ENCODE assay signal across 8 mouse cellular contexts in genomic region chr8:117410391-117410790, GRCm38 (mm10).
DNase-seq lines count a peak whose midpoint lies in the region; ATAC-seq and TF ChIP-seq lines count a peak whose summit lies in the region.
"Had no signal": no experiment of that assay in that cellular context is flagged by ENCODE, and none has a peak within 500 bp of the region (broad histone marks: within the 10 kb centered on the region; RNA-seq: fewer than 3 reads in every experiment).

No protein-coding gene starts in this region.

- no peak overlapping the region for H3K9ac ChIP-seq in embryonic facial prominence, embryonic 15.5 days
- H3K9ac ChIP-seq in midbrain, postnatal 0 days (replicated peaks; ENCODE audit: low read length, poor library complexity, severe bottlenecking) = no peak overlapping the region
- H3K9ac ChIP-seq: embryonic facial prominence, embryonic 12.5 days had no signal

- no peaks in the 10 kb centered on the region for H3K27me3 ChIP-seq in embryonic facial prominence, embryonic 15.5 days
- H3K27me3 ChIP-seq in midbrain, postnatal 0 days (ENCODE audit: insufficient read depth, low read length) = no peaks in the 10 kb centered on the region
- H3K27me3 ChIP-seq: embryonic facial prominence, embryonic 12.5 days had no signal

- peak; percentile 36 for DNase-seq in R1 (ENCODE audit: low read depth, low spot score)
- peak; percentile 60 for DNase-seq in heart, postnatal 4 days
- peak; percentile 36 for DNase-seq in lung, adult 2 months
- DNase-seq in thymus, postnatal 0 days (ENCODE audit: low spot score) = no peak
- no peak for DNase-seq in MN1 (ENCODE audit: low spot score)
- no peak for DNase-seq in midbrain, postnatal 0 days (ENCODE audit: low spot score)

- peaks cover 43% of the 10 kb centered on the region for H3K4me1 ChIP-seq in embryonic facial prominence, embryonic 15.5 days
- H3K4me1 ChIP-seq in lung, adult 2 months (ENCODE audit: control insufficient read depth, insufficient read depth, low read length) = 0 out of 2 replicates have a peak, but pooled peaks cover 2% of the 10 kb centered on the region
- H3K4me1 ChIP-seq in midbrain, postnatal 0 days (ENCODE audit: insufficient read depth, low read length) = no peaks in the 10 kb centered on the region

- H3K4me2 ChIP-seq in embryonic facial prominence, embryonic 15.5 days (replicated peaks) = 0 out of 2 replicates have a peak overlapping the region, but pooled peaks have one; percentile 1
- H3K4me2 ChIP-seq in midbrain, postnatal 0 days (ENCODE audit: low read depth, low read length, poor library complexity, severe bottlenecking) = no peak overlapping the region
- H3K4me2 ChIP-seq: embryonic facial prominence, embryonic 12.5 days had no signal

- TF ChIP-seq POLR2A in lung, adult 2 months (IDR thresholded peaks at IDR 0.05; ENCODE audit: borderline replicate concordance, extremely low read depth, low read depth, low read length) = peak; percentile 53; the same call in 1 of the 2 replicates

- ATAC-seq in embryonic facial prominence, embryonic 15.5 days (ENCODE audit: insufficient number of reproducible peaks, low FRiP score, low TSS enrichment, low read depth) = no peak
- no peak for ATAC-seq in midbrain, postnatal 0 days (ENCODE audit: low FRiP score)

- no peak for TF ChIP-seq CTCF in lung, adult 2 months (IDR thresholded peaks at IDR 0.05; ENCODE audit: insufficient read depth, low read length)
- no peak for TF ChIP-seq CTCF in midbrain, postnatal 0 days (IDR thresholded peaks at IDR 0.05)

- WGBS in embryonic facial prominence, embryonic 15.5 days = 54% methylated on average over 10 of the region's 10 CpGs
- WGBS in lung, adult 2 months = 28% methylated on average over 10 of the region's 10 CpGs
- 69% methylated on average over 10 of the region's 10 CpGs for WGBS in midbrain, postnatal 0 days

- H3K36me3 ChIP-seq in embryonic facial prominence, embryonic 15.5 days = 0 out of 2 replicates have a peak, but pooled peaks cover under 1% of the 10 kb centered on the region
- no peaks in the 10 kb centered on the region for H3K36me3 ChIP-seq in midbrain, postnatal 0 days (ENCODE audit: insufficient read depth, low read length)
- H3K36me3 ChIP-seq: embryonic facial prominence, embryonic 12.5 days had no signal

- H3K27ac ChIP-seq in embryonic facial prominence, embryonic 15.5 days (replicated peaks) = peak overlapping the region; percentile 51
- no peak overlapping the region for H3K27ac ChIP-seq in midbrain, postnatal 0 days (ENCODE audit: low read depth, low read length)
- H3K27ac ChIP-seq: embryonic facial prominence, embryonic 12.5 days had no signal

- no peak overlapping the region for H3K4me3 ChIP-seq in embryonic facial prominence, embryonic 15.5 days (replicated peaks)
- no peak overlapping the region for H3K4me3 ChIP-seq in lung, adult 2 months (replicated peaks; ENCODE audit: extremely low read depth, low read depth, low read length)
- no peak overlapping the region for H3K4me3 ChIP-seq in midbrain, postnatal 0 days (ENCODE audit: low read depth, low read length)
- H3K4me3 ChIP-seq: embryonic facial prominence, embryonic 12.5 days had no signal

- H3K9me3 ChIP-seq in embryonic facial prominence, embryonic 15.5 days (replicated peaks) = no peaks in the 10 kb centered on the region
- no peaks in the 10 kb centered on the region for H3K9me3 ChIP-seq in midbrain, postnatal 0 days (ENCODE audit: low read length)
- H3K9me3 ChIP-seq: embryonic facial prominence, embryonic 12.5 days had no signal

Comparison
In these comparisons a context has a peak if more than half of its experiments do, and no peak if none do; other contexts are left out.
1. DNase-seq: peak in R1 (single experiment), heart, postnatal 4 days (single experiment) and lung, adult 2 months (single experiment); none in thymus, postnatal 0 days (single experiment), MN1 (single experiment) and midbrain, postnatal 0 days (single experiment).